Mouse (Mus musculus) kidney, embryonic 16.5 days (tissue): ENCODE measurements around the gene Olfr554. TPM values are rescaled to one million over a fixed set of nuclear protein-coding genes. Genes with fewer than 3 reads are reported as not detected.

ENCODE experiments used
- ATAC-seq: fragments of 200-750 bp; cut with Nextera tagmentation; 2 replicates; pipeline ENCODE4 v1.8.0; 2017; ENCODE audit warnings: moderate TSS enrichment; ENCODE audit not compliant: low FRiP score, low TSS enrichment
- H3K27ac ChIP-seq: fragments of 300-500 bp; sonication (generic); 2 replicates; pipeline ENCODE4 v1.5.1; 2014; ENCODE audit warnings: low read length
- H3K27me3 ChIP-seq: fragments of 300-500 bp; sonication (generic); 2 replicates; pipeline ENCODE4 v1.6.1; 2014; ENCODE audit warnings: low read length, control low read depth, mixed read lengths; ENCODE audit not compliant: insufficient read depth
- H3K36me3 ChIP-seq: fragments of 300-500 bp; sonication (generic); 2 replicates; pipeline ENCODE4 v1.6.1; 2014; ENCODE audit warnings: low read length, control low read depth, mixed read lengths; ENCODE audit not compliant: insufficient read depth
- H3K4me1 ChIP-seq: fragments of 300-500 bp; sonication (generic); 2 replicates; pipeline ENCODE4 v1.6.1; 2014; ENCODE audit warnings: low read length, control low read depth, mixed read lengths; ENCODE audit not compliant: insufficient read depth
- H3K4me2 ChIP-seq: fragments of 300-500 bp; sonication (generic); replicated peaks from 2 replicates; pipeline ENCODE4 v1.6.1; 2014; ENCODE audit warnings: low read depth, low read length
- H3K4me3 ChIP-seq: fragments of 300-500 bp; sonication (generic); 2 replicates; pipeline ENCODE4 v1.5.1; 2014; ENCODE audit warnings: mild to moderate bottlenecking, low read length
- H3K9ac ChIP-seq: fragments of 300-500 bp; sonication (generic); replicated peaks from 2 replicates; pipeline ENCODE4 v1.6.1; 2014; ENCODE audit warnings: low read length
- H3K9me3 ChIP-seq: fragments of 300-500 bp; sonication (generic); 2 replicates; pipeline ENCODE4 v1.6.1; 2016; ENCODE audit warnings: low read length, control low read depth
- WGBS: fragments of 180-500 bp; shearing (Covaris S2); extraction: QIAGEN DNeasy Blood & Tissue Kit; methylation state at CpG from one replicate; pipeline ENCODE4 v1.1.7; 2014; 5-methylcytosine and 5-hydroxymethylcytosine counted together
- polyA plus RNA-seq: library from polyadenylated mRNA; unstranded; fragments of >200 nt; fragmentation: Nextera tagmentation; extraction: Ambion mirVana; gene quantifications from 2 replicates; pipeline ENCODE4 v1.2.1, GENCODE M21; 2015

Gene Olfr554
- polyA plus RNA-seq, 1 experiment from 2014 or later = not detected

GRCm38 (mm10) chr7:102665378-102665777 is 27.1 kb downstream of the Olfr554 start:
- WGBS = 36% methylated on average over 2 of the region's 2 CpGs
- no peak overlapping the region for H3K4me2 ChIP-seq
- H3K4me3 ChIP-seq = no peak overlapping the region
- no peak overlapping the region for H3K27ac ChIP-seq
- no peak for ATAC-seq
- H3K9me3 ChIP-seq = no peaks in the 10 kb centered on the region
- H3K27me3 ChIP-seq = no peaks in the 10 kb centered on the region
- no peaks in the 10 kb centered on the region for H3K36me3 ChIP-seq
- H3K4me1 ChIP-seq = no peaks in the 10 kb centered on the region
- no peak overlapping the region for H3K9ac ChIP-seq

DNA sequence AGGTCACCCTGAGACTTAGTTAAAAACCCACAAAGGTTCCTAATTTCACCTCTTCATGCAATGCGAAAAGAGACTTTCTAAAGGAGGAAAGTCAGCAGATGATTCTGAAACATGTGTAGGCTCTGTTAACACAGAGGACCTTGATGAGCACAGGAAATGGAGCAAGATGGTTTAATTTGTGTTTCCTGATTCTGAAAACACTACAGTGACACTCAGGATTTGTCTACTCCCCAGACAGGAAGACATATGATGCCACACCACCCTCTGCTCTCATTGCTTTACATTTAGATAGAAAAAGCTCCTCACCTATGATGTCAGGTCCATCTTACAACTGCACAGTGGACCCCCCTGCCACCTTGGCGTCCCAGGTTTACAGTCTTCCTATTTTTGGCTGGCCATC is 38.0 kb downstream of the Olfr554 start:
- Histone ChIP-seq H3K4me2 (no peak overlapping the region), H3K9me3 (no peaks in the 10 kb centered on the region), H3K4me3 (no peak overlapping the region), H3K36me3 (0 out of 2 replicates have a peak, but pooled peaks cover 4% of the 10 kb centered on the region), H3K27me3 (no peaks in the 10 kb centered on the region), H3K4me1 (no peaks in the 10 kb centered on the region), H3K27ac (no peak overlapping the region), H3K9ac (no peak overlapping the region)
- WGBS = 79% methylated on average over 2 of the region's 2 CpGs
- no peak for ATAC-seq

DNA sequence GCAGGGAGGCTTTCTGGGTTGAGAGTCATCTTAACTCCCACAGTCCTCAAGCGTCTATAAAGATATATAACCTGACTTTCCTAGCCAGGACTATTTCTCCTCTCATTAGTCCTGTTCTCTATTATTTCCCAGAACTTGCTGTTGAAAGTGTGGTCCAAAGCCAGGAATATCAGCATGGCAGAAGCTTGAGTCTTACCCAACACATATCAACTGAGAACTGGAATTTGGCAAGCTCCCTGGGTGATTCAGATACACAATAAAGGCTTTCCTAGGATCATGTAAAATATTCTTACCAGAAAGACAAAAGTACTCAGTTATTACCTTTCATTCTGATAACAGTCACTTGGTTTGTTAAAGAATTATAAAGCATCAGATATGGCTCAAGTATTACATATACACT is 43.7 kb downstream of the Olfr554 start:
- 88% methylated on average over 1 of the region's 1 CpGs for WGBS
- Histone ChIP-seq H3K9ac (no peak overlapping the region), H3K4me1 (no peaks in the 10 kb centered on the region), H3K4me2 (no peak overlapping the region), H3K27me3 (no peaks in the 10 kb centered on the region), H3K36me3 (peaks cover 4% of the 10 kb centered on the region; the same call in 1 of the 2 replicates), H3K27ac (no peak overlapping the region), H3K9me3 (no peaks in the 10 kb centered on the region), H3K4me3 (no peak overlapping the region)
- no peak for ATAC-seq

- H3K36me3 ChIP-seq = no peaks in the 10 kb centered on the region; the same call in 1 of the 2 replicates
- peak; percentile 100 for ATAC-seq
- H3K4me1 ChIP-seq = 0 out of 2 replicates have a peak, but pooled peaks cover 4% of the 10 kb centered on the region
- H3K27ac ChIP-seq = peak within 1 kb of the TSS; percentile 74
- peak within 1 kb of the TSS; percentile 71 for H3K4me3 ChIP-seq
- H3K9me3 ChIP-seq = no peaks in the 10 kb centered on the region
- H3K27me3 ChIP-seq = no peaks in the 10 kb centered on the region
- H3K9ac ChIP-seq = peak within 1 kb of the TSS; percentile 86
- peak within 1 kb of the TSS; percentile 77 for H3K4me2 ChIP-seq
- 0% methylated on average over 40 of the region's 40 CpGs for WGBS
These were observed 48.8 kb downstream of the Olfr554 start, which contains the start of gene Trim68 for GRCm38 (mm10) chr7:102686944-102687501. Gene Trim68, minus strand, starts transcription at chr7:102687327.

Other genes with a start within 250 kb of the Olfr554 start
- gene Rrm1, start 196.7 kb upstream of the Olfr554 start, polyA plus RNA-seq = 169 and 181 TPM in 2 replicates
- gene Olfr543, start 156.8 kb upstream of the Olfr554 start, polyA plus RNA-seq = 0.41 and 0.51 TPM in 2 replicates
- 0.18 TPM in 1 of 2 replicates, not detected in the other for gene Olfr544, start 150.1 kb upstream of the Olfr554 start, polyA plus RNA-seq
- gene Olfr545, start 138.9 kb upstream of the Olfr554 start, polyA plus RNA-seq = 0.08 TPM in 1 of 2 replicates, not detected in the other
- gene Olfr547, start 103.7 kb upstream of the Olfr554 start, polyA plus RNA-seq = not detected in 2 replicates
- gene Olfr548-ps1, start 97.5 kb upstream of the Olfr554 start, polyA plus RNA-seq = not detected in 2 replicates
- gene Olfr549, start 88.6 kb upstream of the Olfr554 start, polyA plus RNA-seq = not detected in 2 replicates
- gene Trim21, start 72.9 kb upstream of the Olfr554 start, polyA plus RNA-seq = 0.42 and 0.77 TPM in 2 replicates
- gene Olfr550, start 67.0 kb upstream of the Olfr554 start, polyA plus RNA-seq = not detected in 2 replicates
- not detected in 2 replicates for gene Olfr551, start 46.5 kb upstream of the Olfr554 start, polyA plus RNA-seq
- not detected in 2 replicates for gene Olfr552, start 40.7 kb upstream of the Olfr554 start, polyA plus RNA-seq
- not detected in 2 replicates for gene Olfr553, start 20.2 kb upstream of the Olfr554 start, polyA plus RNA-seq
- not detected in 2 replicates for gene Olfr555, start 20.4 kb downstream of the Olfr554 start, polyA plus RNA-seq
- not detected in 2 replicates for gene Olfr556, start 26.5 kb downstream of the Olfr554 start, polyA plus RNA-seq
- 14.2 and 14.6 TPM in 2 replicates for gene Trim68, start 48.9 kb downstream of the Olfr554 start, polyA plus RNA-seq
- gene Olfr557, start 57.5 kb downstream of the Olfr554 start, polyA plus RNA-seq = not detected in 2 replicates
- 0.92 and 1.1 TPM in 2 replicates for gene Olfr558, start 63.8 kb downstream of the Olfr554 start, polyA plus RNA-seq
- gene Olfr33, start 80.6 kb downstream of the Olfr554 start, polyA plus RNA-seq = not detected in 2 replicates
- not detected in 2 replicates for gene Olfr559, start 89.1 kb downstream of the Olfr554 start, polyA plus RNA-seq
- not detected in 2 replicates for gene Olfr560, start 120.9 kb downstream of the Olfr554 start, polyA plus RNA-seq
- 0.58 and 0.89 TPM in 2 replicates for gene Olfr78, start 121.0 kb downstream of the Olfr554 start, polyA plus RNA-seq
- not detected in 2 replicates for gene Olfr561, start 132.8 kb downstream of the Olfr554 start, polyA plus RNA-seq
- gene Olfr564, start 165.0 kb downstream of the Olfr554 start, polyA plus RNA-seq = not detected in 2 replicates
- not detected in 2 replicates for gene Olfr566, start 220.3 kb downstream of the Olfr554 start, polyA plus RNA-seq
- gene Olfr568, start 238.7 kb downstream of the Olfr554 start, polyA plus RNA-seq = not detected in 2 replicates